Mouse (Mus musculus): ENCODE measurements around the gene Rab24. TPM values are rescaled to one million over a fixed set of nuclear protein-coding genes. Genes with fewer than 3 reads are reported as not detected.
A peak's percentile ranks its signal among the peaks of the same experiment; 100 is the strongest.

Rab24 gene
- 10 to 100 TPM; 74.0 to 83.3 TPM for total RNA-seq (2021)

DNA sequence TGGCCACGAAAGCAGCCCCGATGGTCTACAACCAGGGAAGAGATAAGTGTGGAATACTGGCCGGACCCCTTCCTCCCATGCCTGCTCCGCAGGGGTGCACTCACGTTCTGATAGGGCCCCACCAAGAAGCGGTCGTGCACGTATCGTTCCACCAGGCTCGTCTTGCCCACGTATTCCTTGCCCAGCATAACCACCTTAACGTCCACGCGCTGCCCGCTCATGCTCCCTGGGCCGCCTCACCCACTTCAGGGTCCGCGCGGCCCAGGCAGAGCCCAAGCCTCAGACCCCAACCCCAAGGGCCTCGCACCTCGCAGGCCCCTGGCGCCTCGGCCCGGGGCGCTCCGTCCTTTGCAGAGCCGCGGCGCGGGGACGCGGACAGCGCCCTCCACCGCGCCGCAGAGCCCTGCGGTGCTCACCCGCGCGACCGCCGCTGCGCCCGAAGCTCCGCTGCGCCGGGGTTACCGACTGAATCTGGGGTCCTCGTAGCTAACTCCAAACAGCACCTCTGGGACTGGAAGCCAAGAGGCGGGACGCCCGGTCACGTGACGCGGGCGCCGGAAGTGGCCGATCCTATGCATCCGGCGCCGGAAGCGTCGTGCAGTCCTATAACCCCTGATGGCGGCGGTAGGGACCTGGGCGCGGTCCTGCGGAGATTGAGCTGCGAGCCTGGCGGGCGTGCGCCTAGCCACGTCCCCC, at the start of gene Rab24:
Gene Rab24, minus strand, starts transcription at position 513 of the 696 bp plus-strand sequence.
- peak; percentile 77 to 85 for DNase-seq (ENCODE audit: extremely low spot score in 1 of 2, low spot score in 1 of 2)

DNA sequence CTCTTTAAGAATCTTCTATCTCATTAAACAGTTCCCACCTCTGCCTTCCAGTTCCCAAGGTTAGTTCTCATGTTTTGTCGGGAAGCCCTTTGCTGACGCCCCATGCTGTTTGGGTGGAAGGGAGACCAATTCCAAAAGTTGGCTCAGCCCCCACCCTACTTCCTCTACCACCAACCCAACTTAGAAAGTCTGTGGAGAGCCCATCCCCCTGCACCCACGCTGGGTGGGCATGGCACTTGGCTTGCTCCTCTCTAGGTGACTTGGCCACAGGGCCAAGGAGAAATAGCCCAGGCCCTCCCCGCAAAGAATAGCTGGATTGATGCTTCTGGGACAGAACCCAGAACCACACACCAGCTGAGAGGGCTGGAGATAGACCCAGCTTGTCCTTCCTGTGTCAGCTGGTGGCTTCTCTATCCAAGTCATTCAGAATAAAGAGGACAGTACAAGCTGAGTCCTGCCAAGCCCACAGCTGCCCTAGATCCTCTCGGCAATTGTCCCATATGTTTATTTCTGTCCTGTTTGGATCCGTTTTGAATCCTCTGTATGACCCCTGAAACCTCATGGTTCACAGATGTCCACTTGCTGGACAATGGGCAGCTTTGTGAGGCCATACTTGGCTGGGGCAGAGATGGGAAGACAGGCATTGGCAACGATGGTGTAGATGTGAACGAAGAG, 49.4 kb upstream of the Rab24 start:
- no peak for DNase-seq (ENCODE audit: extremely low spot score in 1 of 2, low spot score in 1 of 2)

DNA sequence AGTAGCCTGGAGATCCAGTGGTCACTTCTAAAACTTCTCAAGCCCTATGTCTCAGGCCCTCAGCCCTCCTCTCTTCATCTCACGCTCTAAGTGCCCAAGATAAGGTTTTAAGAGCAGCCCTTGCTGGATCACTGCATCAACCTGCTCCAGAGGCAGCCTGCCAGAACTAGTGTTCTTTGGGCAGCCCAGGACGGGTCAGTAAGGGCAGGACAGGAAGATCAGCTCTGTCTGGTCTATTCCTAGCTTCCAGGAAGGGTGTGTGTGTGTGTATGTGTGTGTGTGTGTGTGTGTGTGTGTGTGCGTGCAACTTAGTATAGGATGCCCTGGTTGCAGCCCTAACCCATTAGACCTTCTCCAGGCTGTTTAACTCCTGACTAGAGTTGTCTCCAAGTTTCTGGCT, 48.5 kb upstream of the Rab24 start:
- DNase-seq (ENCODE audit: extremely low spot score in 1 of 2, low spot score in 1 of 2), result no peak

DNA sequence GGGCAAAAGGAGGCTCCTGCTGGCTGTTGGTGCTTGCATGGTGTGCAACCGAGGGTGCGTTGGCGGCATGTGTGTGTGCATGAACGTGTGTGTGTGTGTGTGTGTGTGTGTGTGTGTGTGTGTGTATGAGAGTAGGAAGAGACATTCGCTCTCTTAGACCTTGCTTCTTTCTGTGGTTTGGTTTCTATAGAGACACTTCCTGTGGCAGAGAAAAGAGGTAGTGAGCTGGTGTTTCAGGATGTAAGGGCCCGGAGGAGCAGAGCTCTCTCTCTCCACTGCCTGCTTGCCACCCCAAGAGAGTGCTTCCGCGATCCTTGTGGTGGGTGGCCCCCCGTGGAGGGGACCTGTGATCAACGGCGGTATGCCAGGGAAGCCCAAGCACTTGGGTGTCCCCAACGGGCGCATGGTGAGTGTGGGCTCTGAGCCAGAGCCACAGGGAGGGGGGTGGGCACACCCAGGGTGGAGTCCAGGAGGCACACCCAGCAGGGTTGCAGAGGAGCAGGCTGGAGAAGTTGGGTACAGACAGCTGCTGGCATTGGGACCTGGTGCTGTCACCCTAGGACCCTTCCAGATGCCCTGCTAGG, 47.9 kb upstream of the Rab24 start, which contains the start of gene Rgs14:
Gene Rgs14, plus strand, starts transcription at position 202 of the 584 bp plus-strand sequence.
- peak in 1 of 2 experiments; percentile 34 for DNase-seq (ENCODE audit: extremely low spot score in 1 of 2, low spot score in 1 of 2)

DNA sequence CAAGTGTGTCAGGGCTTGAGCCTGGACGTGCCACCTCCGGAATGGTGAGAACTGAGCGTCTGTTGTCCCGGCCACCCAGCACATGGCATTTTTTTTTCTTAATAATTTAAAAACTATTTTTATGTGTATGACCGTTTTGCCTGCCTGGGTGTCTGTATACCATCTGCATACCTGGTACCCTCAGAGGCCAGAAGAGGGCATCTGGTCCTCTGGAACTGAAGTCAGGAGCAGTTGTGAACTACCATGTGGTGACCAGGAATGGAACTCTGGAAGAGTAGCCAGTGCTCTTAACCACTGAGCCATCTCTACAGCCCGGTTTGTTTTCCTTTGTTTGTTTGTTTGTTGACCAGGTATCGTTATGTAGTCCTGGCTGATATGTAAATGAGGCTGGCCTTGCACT, 46.7 kb upstream of the Rab24 start:
- DNase-seq (ENCODE audit: extremely low spot score in 1 of 2, low spot score in 1 of 2), result no peak

DNA sequence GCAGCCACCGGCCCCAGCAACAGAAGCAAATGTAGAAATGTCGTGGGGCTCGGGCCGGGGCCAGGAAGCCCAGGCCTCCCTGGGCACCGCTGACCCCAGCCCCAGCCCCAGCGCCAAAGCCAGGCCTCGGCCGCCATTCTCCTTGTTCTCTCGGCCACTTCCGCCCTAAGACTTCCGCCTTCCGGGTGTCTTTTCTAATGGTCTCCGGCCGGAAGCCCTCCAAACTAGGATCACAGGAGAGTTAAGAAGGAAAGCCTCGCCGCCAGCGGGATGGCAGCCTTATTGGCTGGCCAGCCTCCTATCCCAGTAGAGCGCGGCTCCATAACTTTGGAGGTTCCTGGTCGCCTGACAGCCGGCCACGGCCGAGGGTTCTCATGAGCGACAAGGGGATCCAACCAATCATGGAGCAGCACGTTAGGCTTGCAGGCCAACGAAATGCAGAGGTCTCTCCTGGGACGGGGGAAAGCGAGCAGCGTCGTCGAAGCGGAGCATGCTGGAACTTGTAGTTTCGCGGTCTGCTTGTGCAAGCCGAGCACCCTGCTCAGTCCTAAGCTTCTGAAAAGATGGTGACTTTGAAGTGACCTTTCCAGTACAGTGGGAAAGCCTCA, 40.8 kb upstream of the Rab24 start, which contains the start of gene Lman2:
Gene Lman2, minus strand, starts transcription at position 331 of the 608 bp plus-strand sequence.
- DNase-seq (ENCODE audit: extremely low spot score in 1 of 2, low spot score in 1 of 2), result peak; percentile 76 to 89

DNA sequence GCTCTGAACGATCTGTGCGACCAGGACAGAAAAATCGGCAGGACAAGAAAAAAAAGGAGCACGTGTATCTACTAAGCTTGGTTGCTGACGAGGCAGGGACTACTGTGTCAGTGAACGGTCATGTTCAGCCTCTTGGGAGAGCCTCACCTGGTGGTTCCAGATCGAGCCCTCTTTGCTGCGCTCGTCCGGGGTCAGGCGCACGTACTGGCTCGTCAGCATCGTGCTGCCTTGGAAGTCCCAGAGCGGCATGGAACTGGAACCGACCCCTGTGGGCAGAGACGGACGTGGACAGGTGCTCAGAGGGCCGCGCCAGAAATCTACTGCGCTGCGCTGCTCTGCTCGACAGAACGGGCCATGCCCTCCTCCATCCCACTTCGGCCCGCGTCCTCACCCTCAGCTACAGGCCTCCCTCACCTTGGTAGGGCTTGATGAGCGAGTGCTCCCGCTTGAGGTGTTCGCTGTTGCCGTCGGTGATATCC, 40.3 kb upstream of the Rab24 start:
- no peak for DNase-seq (ENCODE audit: extremely low spot score in 1 of 2, low spot score in 1 of 2)

DNA sequence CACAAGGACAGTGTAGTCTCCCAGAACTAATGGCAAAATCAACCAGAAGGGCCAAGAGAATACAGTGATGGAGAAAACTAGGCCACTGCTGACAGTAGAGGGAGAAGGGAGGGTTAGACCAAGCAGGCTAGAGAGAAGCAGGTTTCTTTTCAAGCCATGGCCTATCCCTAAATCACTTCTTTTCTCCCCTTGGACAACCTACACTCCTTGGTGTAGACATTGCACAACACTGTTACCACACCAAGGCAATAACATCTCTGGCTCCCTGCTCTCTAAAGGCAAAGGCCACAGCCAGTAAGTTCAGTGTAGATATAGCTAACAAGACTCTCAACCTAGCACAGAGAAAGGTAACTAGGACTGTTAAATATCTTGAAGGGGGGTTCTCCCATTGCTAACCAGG, 39.4 kb upstream of the Rab24 start:
- DNase-seq (ENCODE audit: extremely low spot score in 1 of 2, low spot score in 1 of 2), result no peak

DNA sequence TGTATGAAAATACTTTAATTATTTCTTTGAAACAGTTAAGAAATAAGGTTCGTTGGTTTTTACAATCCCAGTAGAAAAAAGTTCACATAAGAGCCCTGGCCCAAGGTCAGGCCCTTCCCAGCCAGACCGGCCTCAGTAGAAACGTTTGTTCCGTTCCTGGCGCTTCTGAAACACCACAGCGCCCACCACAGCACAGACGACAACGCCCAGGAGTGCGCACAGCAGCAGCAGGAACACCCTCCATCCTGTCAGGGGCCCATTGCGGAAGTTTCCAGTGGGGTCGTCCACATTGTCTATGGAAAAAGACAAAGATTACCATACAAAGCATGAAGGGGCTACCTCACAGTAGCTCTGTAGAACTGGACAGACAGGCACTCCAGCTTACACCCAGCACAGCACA, 25.0 kb upstream of the Rab24 start:
- no peak for DNase-seq (ENCODE audit: extremely low spot score in 1 of 2, low spot score in 1 of 2)

DNA sequence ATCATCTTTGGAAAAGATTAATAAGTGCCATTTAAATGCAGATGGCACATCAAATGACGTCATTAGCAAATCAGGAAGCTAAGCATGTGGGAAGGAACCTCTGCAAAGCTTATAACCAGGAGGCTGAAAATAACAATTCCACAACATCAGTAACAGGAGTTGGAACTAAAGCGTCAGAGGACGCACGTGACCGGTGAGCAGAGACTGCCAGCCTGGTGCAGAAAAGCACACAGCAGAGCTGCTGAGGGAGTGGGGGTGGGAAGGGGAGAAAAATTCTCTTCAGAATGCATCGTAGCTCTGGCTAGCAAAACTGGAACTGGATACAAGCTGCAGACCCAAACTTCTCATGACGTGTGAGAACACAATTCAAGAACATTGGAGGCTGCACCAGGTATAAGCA, 22.5 kb upstream of the Rab24 start:
- no peak for DNase-seq (ENCODE audit: extremely low spot score in 1 of 2, low spot score in 1 of 2)

DNA sequence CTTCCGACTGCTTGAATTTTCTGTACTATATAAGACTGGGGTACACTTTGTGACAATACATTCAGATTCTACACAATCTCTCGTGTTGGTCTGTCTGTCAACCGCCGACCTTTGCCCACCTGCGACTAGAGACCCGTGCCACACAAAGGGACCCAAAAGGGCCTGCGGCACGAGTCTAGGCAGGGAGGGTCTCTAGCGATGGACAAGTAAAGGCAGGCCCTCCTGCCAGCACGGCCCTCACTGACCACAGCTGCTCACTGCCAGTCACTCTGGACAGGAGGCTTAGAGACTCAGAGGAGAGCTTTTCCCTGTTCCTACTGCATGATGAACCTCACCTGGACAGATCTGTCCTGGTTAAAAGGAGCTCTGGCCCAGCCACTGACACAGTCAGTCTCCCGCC, 20.7 kb upstream of the Rab24 start:
- no peak for DNase-seq (ENCODE audit: extremely low spot score in 1 of 2, low spot score in 1 of 2)

DNA sequence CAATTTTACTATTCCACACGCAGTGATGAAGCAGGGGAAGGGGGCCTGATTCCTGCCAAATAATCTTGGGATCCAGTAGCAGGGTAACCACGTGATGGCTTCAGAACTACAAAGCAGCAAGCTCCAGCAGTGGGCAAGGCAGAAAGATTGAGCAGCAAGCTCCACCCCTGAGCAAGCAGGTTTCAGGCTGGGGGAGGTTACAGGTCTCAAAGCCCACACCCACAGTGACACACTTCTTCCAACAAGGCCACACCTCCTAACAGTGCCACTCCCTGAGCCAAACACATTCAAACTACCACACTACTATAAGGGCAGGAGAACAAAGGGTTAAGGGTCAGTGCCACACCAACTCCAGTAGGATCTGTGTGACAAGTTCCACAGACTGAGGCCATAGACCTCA, 17.5 kb upstream of the Rab24 start:
- DNase-seq (ENCODE audit: extremely low spot score in 1 of 2, low spot score in 1 of 2), result no peak

DNA sequence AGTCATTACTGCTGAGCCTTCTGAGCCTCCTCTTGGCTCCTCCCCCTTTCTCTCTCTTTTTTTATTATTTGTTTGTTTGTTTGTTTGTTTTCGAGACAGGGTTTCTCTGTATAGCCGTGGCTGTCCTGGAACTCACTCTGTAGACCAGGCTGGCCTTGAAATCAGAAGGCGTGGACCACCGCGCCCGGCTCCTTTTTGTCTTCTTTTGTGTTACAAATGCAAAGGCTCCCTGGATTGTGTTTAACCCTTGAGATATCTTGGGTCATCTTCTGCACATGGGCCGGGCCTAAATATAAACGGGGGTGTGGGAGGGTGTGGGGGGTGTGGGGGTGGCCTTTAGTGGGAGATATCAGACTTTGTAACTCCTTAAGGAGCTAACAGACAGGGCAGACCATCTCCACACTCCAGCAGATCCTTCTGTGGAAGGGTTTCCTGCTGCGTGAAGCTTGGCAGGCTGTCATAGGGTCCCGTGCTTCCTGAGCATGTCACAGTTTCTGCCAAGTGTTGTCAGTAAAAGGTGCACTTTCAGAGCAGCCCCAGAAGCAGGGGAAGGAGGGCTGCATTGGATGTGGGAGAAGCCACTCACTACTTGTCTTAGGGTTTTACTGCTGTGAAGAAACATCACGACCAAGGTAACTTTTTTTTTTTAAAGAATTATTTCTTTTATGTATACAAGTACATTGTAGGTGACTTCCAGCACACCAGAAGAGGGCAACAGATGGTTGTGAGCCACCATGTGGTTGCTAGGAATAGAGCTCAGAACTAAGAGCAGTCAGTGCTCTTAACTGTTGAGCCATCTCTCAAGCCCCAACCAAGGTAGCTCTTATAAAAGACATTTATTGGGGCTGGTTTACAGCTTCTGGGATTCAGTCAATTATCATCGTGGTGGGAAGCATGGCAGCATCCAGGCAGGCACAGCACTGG, 16.6 kb upstream of the Rab24 start:
- DNase-seq (ENCODE audit: extremely low spot score in 1 of 2, low spot score in 1 of 2), result no peak

DNA sequence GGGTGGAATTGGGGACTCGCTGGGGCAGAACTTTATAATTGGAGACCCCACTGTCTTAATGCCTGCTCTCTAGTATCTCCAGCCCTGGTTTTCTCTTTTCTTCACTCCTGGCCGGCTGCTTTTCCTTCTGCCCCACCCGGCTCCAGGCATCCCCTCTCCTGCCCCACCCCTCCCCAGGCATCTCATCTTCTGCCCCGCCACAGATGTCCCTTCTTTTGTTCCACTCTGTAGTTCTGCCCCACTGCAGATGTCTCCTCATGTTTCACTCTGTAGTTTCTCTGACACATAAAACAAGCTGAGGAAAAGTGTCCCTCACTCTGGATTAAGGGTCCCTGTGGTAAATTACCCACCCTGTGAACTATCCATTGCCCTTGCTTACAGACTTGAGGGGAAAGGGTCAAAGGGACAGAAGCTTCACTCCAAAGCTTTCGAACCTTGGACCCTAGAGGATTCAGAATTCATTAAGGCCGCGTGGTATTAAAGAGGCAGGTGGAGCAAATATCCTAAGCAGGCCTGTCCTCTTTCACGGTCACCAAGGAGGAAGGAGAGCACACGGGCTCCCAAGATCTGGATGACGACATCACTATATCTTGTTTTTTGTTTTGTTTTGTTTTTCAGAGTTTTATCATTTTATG, 15.7 kb upstream of the Rab24 start:
- DNase-seq (ENCODE audit: extremely low spot score in 1 of 2, low spot score in 1 of 2), result no peak

DNA sequence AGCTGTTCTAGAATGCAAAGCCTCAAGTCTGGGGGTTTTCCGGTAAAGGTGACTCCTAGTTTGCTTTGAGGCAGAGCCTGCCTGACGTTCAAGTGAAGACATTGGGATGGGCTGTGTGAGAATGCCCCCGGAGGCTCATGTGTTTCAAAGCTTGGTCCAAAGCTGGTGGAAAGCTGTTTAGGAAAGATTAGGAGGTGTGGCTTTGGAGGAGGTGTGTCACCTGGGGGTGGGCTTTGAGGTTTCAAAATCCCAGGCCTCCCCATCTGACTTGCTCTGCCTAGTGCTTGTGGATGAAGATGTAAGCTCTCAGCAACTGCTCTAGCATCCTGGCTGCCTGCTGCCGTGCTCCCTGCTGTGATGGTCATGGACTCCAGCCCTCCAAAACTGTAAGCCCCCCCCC, 14.0 kb upstream of the Rab24 start:
- DNase-seq (ENCODE audit: extremely low spot score in 1 of 2, low spot score in 1 of 2), result no peak

DNA sequence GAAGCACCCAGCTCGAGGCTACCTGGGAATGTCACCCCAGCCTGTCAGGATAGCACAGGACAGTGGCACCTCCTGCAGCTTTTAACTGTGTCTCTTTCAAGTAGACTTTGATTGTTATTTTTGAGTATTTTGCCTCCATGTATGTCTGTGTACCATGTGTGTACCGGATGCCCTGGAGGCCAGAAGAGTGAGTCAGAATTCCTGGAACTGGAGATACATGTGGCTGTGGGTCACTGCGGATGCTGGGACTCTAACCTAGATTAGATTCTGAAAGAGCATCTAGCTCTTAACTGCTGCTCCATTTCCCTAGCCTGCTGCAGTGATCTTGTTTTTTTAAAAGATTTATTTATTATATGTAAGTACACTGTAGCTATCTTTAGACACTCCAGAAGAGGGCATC, 10.6 kb upstream of the Rab24 start:
- DNase-seq (ENCODE audit: extremely low spot score in 1 of 2, low spot score in 1 of 2), result no peak

DNA sequence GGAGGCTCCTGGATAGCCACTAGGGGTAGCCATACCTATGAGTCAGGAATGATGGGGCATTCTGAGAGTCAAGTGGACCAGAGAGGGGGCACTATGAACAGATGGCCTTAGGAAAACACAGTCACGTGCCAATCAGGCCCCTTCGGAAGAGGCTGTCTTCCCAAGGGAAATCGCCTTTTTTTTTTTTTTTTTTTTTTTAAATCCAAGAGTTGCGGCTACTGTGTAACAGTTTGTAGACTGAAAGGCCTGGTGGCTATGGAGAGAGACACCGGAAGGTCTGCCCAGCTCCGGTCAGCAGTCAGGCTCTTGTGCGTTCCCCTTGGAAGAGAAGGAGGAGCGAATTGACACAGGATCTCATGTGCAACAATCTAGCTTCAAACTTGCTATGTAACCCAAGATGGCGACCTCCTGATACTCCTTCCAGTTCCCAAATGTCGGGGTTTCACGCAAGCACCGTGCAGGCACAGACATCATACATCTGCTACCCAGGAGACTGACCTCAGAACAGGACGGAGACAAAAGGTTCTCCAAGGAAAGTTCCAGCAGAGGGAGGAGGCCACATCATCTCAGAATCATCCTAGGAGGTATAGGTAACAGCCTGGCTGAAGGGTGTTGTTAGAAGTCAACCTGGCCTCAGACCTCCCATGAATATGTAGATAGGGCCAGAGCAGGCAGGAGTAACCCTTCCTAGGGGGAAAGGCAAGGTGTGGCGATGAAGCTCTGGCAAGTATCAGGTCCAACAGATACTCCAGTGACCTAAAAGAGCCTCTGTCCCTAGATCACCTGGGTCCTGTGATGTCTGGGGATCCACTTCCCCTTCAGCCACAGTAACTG, 9.0 kb upstream of the Rab24 start:
- DNase-seq (ENCODE audit: extremely low spot score in 1 of 2, low spot score in 1 of 2), result no peak

DNA sequence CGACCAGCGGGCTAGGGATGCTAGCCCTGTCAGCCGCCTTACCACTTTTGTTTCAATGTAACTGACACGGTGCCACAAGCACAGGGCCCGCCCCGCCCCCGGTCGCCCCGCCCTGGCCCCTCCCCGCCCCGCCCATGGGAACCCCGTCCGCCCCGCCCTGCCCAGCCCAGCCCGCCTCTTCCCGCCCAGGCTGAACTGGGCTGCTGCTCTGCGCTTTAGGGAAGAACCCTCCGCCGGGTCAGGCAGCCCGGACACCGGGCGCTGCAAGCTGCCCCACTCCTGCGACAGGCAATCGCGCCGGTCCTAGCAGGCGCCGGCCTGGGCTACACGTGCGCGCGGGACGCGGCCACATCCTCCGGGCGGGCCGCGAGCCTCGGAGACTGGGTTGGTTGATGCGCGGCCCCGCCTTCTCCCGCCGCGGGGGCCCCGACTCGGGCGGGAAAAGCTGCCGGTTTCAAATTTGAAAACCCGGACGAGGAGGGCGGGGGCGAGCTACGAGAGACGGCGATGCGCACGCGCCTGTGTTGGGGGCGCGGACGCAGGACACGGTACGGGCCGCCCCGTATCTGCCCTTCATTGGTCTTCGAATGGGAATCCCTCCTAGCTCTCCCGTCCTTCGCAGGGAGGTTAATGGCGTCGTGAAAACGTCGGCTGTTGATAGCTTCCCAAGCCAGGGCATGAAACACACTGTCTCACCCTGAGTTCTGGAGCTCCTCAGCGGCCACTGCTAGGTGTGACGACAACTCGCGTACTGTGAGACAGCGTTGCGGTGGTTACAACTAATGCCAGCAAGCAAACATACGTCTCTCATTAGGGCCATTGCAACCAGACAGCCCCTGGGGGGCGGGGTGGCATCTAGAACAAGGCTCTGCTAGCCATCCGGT, 8.2 kb upstream of the Rab24 start, which contains the start of gene Mxd3:
Gene Mxd3, minus strand, starts transcription at position 141 of the 884 bp plus-strand sequence.
- peak; percentile 71 to 80 for DNase-seq (ENCODE audit: extremely low spot score in 1 of 2, low spot score in 1 of 2)

Data from layer of hippocampus, postnatal 25 days (tissue).